Mouse (Mus musculus): ENCODE results near the gene Adgrb2.

Gene Adgrb2

GRCm38 (mm10) chr4:129987825-129988504 is 3.3 kb downstream of the Adgrb2 start:
- peak; percentile 73 for DNase-seq (ENCODE audit: low spot score)

- DNase-seq (ENCODE audit: low spot score): no peak
These were observed 5.3 kb downstream of the Adgrb2 start for GRCm38 (mm10) chr4:129989925-129990324.

DNA sequence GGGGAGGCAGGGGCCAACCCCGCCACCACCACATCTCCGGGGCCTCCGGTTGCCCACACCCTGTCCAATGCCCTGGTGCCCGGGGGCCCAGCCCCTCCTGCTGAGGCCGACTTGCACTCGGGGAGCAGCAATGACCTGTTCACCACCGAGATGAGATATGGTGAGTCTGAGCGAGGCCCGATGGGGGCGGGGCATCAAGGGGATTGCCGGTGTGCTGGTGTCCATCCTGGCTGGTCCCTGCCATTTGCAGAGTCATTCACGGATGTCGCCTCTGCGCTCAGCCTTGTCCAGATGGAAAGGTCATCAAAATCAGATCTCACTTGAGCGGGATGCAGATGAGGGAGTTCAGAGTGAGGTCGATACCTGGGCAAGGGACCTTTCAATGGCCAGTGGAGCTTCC is 8.1 kb downstream of the Adgrb2 start:
- DNase-seq (ENCODE audit: low spot score): no peak

- DNase-seq (ENCODE audit: low spot score): no peak
These were observed 8.5 kb downstream of the Adgrb2 start for GRCm38 (mm10) chr4:129993213-129993612.

DNA sequence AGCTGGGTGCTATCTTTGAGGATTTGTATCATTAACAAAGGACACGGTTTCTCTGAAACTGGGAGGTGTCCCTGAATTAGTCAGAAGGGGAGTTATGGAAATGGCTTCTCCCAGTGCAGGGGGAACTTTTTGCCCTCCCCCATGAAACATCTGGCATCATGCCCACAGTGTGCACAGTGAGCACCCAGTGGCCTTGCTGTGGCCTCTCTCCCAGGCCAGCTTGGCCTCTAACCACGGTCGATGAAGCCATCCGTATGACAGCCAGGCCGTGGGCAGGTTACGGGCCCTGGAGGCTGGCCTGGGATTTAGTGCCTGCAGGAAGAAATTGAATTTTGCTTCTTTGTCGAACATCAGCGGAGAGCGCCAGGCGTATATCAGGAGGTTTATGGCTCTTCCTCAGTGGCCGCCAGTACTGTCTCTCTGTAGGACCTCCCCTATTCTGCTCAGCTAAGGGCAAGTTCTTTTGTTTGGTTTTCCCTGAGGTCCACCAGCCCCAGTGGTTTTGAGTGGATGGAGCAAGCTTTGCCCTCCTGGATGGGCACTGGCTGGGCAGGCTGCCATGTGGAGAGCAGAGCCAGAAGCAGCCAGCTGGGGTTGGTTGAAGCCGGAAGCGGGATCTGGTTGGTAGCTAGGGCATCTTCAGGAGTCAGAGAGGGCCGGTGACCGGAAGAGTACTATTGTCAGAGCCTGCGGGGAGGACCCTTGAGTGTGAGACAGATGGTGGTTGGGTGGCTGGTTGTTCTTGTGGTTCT is 9.4 kb downstream of the Adgrb2 start:
- no peak for DNase-seq (ENCODE audit: low spot score)

DNA sequence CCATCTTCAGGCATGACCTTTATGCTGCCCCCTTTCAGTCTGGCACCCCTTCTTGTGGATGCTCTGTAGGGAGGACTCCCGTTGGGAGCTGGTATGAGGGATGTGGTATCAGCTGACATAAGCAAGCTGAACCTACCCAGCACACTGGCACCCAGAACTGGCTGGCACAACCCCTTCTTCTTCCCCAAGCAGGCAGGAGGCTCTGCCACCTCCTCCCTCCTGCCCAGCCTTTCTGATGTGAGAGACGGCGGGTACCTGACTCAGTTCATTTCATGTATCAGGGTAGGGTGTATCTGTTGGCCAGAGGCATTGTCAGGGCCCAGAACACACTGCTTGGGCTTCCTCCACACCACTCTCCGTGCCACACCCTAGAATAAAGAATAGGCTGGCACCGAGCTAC is 10.1 kb downstream of the Adgrb2 start:
- DNase-seq (ENCODE audit: low spot score): no peak

- no peak for DNase-seq (ENCODE audit: low spot score)
These were observed 10.6 kb downstream of the Adgrb2 start for GRCm38 (mm10) chr4:129995255-129995654.

GRCm38 (mm10) chr4:129996015-129996414 is 11.3 kb downstream of the Adgrb2 start:
- no peak for DNase-seq (ENCODE audit: low spot score)

- DNase-seq (ENCODE audit: low spot score): no peak
These were observed 13.5 kb downstream of the Adgrb2 start for GRCm38 (mm10) chr4:129998124-129998523.

- no peak for DNase-seq (ENCODE audit: low spot score)
These were observed 17.0 kb downstream of the Adgrb2 start for GRCm38 (mm10) chr4:130001710-130002109.

- no peak for DNase-seq (ENCODE audit: low spot score)
These were observed 17.5 kb downstream of the Adgrb2 start for GRCm38 (mm10) chr4:130002157-130002556.

- DNase-seq (ENCODE audit: low spot score): peak; percentile 38
These were observed 20.9 kb downstream of the Adgrb2 start for GRCm38 (mm10) chr4:130005593-130005992.

GRCm38 (mm10) chr4:130006533-130006932 is 21.9 kb downstream of the Adgrb2 start:
- peak; percentile 59 for DNase-seq (ENCODE audit: low spot score)

DNA sequence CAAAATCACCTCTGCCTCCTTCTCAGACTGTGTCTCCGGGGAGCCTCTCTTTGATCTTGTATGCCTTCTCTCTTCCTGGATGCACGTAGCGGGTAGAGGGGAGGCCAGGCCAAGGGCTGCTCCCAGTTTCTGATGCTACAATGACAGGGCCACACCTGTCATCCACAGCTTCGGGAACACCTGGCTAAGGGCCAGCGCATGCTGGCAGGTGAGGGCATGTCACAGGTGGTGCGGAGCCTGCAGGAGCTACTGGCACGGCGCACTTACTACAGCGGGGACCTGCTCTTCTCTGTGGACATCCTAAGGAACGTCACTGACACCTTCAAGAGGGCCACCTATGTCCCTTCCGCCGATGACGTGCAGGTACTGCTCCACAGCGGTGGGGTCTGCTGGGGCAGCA is 24.4 kb downstream of the Adgrb2 start:
- DNase-seq (ENCODE audit: low spot score): no peak

DNA sequence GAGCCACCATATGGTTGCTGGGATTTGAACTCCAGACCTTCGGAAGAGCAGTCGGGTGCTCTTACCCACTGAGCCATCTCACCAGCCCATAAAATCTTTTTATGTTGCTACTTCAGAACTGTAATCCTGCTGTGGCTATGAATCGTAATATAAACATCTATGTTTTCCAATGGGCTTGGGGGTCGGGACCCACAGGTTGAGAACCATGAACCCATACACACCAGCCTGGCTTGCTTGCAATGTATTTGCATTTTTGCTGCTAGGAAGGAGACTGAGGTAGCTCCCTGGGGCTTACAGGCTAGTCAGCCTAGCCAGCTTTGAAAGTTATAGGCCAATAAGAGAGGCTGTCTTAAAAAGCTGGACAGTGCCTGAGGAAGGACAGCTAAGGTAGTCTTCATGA is 26.1 kb downstream of the Adgrb2 start:
- DNase-seq (ENCODE audit: low spot score): no peak

- DNase-seq (ENCODE audit: low spot score): no peak
These were observed 27.6 kb downstream of the Adgrb2 start for GRCm38 (mm10) chr4:130012234-130012633.

GRCm38 (mm10) chr4:130013111-130013510 is 28.4 kb downstream of the Adgrb2 start:
- no peak for DNase-seq (ENCODE audit: low spot score)

GRCm38 (mm10) chr4:130016010-130016409 is 31.3 kb downstream of the Adgrb2 start:
- no peak for DNase-seq (ENCODE audit: low spot score)

GRCm38 (mm10) chr4:130017036-130017674 is 32.5 kb downstream of the Adgrb2 start:
- no peak for DNase-seq (ENCODE audit: low spot score)

GRCm38 (mm10) chr4:130022952-130023351 is 38.3 kb downstream of the Adgrb2 start:
- no peak for DNase-seq (ENCODE audit: low spot score)

DNA sequence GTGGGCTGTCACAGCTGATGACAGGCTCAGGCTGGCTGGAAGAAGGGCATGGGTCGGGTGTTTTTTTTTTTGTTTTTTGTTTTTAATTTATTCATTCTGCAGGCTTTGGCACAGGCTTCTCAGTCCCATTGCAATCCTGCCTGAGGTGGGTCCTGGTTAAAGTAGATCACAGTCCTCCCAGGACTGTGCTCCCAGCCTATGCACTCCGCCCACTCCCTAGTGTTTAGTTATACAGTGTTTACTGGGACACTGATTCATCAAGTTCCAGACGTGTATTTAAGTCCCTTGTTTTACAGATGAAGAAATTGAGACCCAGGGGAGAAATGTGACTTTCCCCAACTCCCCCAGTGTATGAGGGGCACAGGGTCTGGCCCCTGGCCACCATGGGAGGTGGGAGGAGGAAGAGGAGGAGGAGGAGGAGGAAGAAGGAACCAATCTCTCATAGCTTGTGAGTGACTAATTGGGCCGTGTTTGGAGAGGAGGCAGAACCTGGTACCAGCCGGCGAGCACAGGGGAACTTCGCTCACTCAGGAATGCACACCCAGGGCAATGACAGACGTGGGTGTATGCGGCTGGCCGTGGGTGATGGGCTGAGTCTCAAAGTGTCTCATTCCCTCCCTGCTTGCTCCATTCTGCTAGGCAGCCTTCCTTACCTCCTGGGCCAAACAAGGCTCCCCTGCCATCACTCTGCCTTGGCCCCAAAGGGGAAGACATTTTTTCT is 39.0 kb downstream of the Adgrb2 start:
- no peak for DNase-seq (ENCODE audit: low spot score)

DNA sequence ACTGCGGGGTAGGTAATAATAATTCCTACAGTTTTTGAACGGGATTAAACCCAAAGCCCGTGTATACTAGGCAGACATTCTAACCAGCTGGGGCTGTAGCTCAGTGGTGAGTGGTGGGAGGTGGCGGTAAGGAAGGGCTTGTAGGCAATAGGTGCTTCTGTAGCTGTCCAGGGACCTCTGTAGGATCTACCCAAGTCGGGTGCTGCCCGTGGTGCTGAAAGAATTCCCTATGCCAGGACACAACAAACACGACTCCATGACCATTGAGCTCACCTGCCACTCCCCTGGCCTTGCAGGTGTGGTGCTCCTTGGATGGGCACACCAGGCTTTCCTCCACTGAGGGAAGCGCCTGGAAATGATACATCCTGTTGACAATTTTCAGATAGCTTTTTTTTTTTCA is 40.9 kb downstream of the Adgrb2 start:
- DNase-seq (ENCODE audit: low spot score): peak; percentile 42

All from embryo, embryonic 10.5 days (tissue).